Mouse (Mus musculus): ENCODE measurements around the gene Gm11060.

Gm11060 gene

DNA sequence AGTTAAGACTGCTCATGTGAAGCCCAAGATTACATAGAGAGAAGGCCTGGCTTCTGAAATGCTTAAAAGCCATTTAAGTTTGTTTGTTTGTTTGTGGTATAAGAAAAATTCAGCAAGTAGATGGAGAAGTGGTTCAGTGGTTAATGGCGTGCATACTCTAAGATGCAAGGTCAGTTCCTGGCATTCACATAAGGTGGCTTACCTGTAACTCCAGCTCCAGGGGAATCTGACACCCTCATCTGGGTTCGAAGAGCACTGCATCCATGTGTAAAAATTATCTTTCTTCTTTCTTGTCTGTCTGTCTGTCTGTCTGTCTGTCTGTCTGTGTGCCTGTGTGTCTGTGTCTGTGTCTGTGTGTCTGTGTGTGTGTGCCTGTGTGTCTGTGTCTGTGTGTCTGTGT is at the start of gene Gm11060:
Gene Gm11060, plus strand, starts transcription at position 301 of the 400 bp plus-strand sequence.
- no peak for DNase-seq (ENCODE audit: low spot score)

DNA sequence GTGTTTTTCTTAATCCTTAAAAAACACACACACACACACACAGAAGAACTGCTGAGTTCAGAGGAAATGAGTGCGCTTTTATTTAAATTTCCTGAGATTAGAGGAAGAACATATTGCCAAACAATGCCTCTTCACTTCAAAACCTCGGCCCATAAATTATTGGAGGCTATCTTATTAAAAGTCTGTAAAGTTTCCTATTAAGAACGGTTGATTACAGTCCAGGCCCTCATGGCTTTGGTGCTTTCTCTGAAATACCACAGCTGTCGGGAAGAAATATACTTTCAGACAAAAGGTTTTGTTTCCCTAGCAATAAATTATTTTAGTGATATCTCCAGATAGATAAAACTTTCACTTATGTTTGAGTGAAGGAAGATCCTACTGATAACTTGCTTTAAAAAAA is 48.7 kb upstream of the Gm11060 start:
- DNase-seq (ENCODE audit: low spot score): no peak

GRCm38 (mm10) chr2:105048301-105048700 is 43.5 kb upstream of the Gm11060 start:
- no peak for DNase-seq (ENCODE audit: low spot score)

- no peak for DNase-seq (ENCODE audit: low spot score)
These were observed 36.3 kb upstream of the Gm11060 start for GRCm38 (mm10) chr2:105055529-105055928.

GRCm38 (mm10) chr2:105058577-105059116 is 33.2 kb upstream of the Gm11060 start:
- no peak for DNase-seq (ENCODE audit: low spot score)

DNA sequence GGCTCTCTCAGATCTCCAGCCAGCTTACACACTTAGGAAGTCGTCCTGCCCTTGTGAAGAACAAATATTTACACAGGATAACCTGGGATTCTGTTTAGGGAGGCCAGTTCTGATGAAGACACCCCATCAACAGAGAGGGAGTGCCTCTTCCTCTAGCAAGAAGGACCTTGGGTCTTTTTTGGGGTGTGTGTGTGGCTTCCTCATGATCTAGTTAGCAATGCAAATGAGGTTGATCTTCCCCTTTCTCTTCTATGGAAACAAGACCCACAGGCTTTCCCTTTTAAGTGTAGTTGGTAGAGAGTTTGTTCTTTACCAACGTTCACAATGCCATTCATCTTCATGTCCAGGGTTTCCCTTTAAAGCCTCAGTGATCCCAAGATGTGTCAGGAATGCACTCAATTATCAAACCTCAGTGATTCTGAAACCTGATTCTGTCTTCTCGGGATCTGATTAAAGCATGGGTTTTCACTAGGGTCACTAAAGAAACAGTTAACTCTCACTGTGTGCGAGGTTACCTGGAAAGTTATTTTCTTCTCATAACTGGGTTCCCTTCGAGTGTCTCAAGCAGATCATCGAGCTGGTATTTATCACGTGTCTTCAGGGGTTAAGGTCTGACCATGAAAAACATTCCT is 29.0 kb upstream of the Gm11060 start:
- no peak for DNase-seq (ENCODE audit: low spot score)

GRCm38 (mm10) chr2:105072496-105072895 is 19.3 kb upstream of the Gm11060 start:
- no peak for DNase-seq (ENCODE audit: low spot score)

DNA sequence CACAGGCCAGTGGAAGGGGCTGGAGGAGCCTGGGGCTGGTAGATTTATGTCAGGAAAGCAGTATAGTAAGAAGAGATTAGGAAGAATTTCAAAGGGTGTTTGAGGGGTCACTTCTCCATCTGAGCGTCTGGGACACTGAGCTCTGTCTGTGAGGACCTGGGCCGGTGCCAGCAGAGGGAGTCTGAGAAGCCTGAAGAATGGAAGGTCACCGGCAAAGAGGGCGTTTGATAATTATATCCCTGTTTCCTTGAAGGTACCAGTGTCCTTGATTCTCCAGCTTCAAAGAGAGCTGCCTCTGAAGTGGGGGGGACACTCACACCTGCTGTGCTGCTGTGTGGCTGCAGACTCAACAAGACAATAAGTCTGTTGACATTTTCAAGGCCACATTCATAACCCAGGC is 17.6 kb upstream of the Gm11060 start:
- no peak for DNase-seq (ENCODE audit: low spot score)

- no peak for DNase-seq (ENCODE audit: low spot score)
These were observed 16.0 kb upstream of the Gm11060 start for GRCm38 (mm10) chr2:105075809-105076208.

DNA sequence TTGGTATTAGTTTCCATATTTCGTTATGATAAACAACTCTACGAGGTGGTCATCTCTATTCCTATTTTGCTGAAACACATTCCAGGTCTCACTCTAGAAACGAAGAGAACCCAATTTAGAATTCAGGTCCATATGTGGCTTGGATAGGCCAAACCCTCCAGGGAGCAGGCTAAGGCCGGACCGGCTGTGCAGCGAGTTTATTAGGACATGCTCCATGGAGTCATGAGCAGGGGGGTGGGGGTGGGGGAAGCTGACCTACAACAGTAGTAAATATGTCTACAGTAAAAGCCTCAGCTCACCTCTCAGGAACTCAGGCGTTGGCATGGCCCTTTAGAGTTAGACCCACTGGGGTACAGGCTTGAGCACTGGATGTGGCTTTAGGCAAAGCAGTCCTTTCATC is 14.7 kb upstream of the Gm11060 start:
- DNase-seq (ENCODE audit: low spot score): no peak

- no peak for DNase-seq (ENCODE audit: low spot score)
These were observed 9.5 kb upstream of the Gm11060 start for GRCm38 (mm10) chr2:105082256-105082790.

- no peak for DNase-seq (ENCODE audit: low spot score)
These were observed 7.8 kb upstream of the Gm11060 start for GRCm38 (mm10) chr2:105084035-105084434.

GRCm38 (mm10) chr2:105086081-105086480 is 5.7 kb upstream of the Gm11060 start:
- no peak for DNase-seq (ENCODE audit: low spot score)

- DNase-seq (ENCODE audit: low spot score): no peak
These were observed 3.8 kb upstream of the Gm11060 start for GRCm38 (mm10) chr2:105088005-105088404.

- DNase-seq (ENCODE audit: low spot score): no peak
These were observed 2.7 kb upstream of the Gm11060 start for GRCm38 (mm10) chr2:105089083-105089482.

DNA sequence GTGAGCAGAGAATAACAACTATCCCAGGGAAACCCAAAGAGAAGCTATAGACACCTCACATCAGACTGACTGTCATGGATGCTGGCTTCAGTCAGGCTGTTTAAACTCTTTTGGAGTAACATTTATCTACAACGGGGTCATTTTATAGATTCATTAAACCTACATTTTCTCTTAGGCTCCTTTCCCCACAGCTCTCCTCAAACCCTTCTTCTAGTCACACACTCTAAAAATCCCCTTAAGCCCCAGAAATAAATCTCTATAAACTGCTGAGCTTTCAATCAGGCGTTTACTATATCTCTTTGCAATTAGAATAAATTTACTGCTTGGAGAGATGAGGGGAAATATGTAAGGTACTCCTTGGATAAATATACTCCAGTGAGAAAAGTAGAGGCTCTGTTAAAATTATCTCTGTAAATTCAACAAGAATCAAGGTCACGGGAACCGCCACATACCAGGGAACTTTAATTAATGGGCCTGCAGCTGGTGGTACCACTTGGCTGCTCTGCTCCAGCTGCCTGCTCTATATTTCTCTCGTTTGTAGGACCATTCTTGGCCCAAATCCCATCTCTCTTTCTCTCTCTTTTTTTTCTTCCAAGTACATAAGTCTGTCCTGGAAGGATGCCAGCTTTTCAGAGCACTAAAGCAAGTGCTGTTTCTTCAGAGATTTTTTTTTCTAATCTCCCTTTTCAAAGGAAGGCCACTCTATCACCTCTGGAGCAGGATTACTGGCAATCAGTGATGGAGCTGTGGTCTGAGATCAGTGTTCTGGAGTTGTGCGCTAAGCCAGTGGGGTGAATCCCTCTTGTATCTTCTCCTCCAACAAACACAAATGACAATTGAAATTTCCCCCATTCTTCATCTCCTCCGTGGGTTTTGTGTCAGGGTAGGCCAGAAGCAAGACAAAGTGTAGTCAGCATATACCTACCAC is 2.0 kb upstream of the Gm11060 start:
- no peak for DNase-seq (ENCODE audit: low spot score)

DNA sequence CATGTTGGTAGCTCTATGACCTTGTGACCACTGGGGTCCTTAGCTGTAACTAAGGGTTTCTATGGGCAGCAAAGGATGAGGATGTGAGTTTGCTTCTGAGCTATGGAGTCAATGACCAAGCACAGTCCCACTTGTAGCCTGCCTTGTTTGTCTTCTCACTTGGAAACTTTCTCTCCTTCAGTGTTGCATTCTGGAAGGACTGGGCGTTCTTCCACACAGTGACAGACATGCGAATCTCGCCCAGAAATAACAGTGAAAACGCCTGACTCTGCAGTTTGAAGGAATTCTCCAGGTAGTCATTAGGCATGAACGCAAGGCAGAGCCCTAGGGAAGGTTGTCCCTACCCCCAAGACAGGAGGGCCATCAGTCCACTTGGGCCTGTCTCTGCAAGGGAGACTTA is 827 bp upstream of the Gm11060 start:
- DNase-seq (ENCODE audit: low spot score): no peak

DNA sequence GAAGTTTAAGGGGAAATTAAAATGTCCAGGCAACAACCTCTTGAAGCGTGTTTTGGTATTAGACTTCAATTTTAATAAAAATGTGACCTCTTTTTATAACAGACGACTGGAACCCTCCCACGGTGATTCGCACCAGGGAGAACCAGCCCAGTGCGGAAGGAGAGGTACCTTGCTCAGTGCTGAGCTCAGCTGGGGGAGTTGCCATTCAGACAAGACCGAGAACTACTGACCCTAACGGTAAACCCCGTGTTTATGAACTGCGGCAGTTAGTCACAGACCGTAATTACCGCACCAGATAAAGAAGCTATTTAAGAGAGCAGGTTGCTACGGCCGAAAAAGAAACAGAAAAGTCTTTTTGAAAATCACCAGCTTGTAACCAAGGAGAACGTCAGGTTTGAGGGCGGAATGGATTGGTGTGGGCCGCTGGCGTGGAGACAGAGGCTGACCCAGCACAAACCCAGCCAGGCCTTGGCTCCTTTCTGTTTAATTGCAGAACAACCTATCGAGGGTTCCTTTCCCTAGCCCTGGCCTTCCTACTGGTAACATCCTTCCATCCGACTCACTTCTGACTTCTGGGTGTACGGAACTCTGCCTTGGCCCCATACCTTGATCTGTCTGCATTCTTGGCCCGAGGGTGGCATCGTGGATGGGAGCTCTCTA is 5.6 kb downstream of the Gm11060 start:
- no peak for DNase-seq (ENCODE audit: low spot score)

DNA sequence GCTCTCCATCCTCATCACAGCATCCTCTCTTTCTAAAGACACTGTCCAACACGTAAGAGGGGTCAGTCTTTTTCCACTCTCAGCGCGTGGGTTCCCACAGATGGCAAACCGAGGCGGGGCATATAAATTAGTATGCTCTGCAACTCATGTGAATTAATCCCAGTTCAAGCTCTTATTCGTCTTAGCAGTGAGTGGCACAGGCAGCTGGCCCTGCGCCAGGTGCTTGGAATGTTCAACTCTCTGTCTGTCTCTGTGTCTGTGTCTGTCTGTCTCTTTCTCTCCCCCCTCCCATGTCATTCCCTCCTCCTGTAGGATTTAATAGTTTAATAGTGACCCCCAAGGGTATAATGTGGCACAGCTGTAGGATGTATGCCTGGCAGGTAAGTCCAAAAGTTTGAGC is 7.6 kb downstream of the Gm11060 start:
- no peak for DNase-seq (ENCODE audit: low spot score)

DNA sequence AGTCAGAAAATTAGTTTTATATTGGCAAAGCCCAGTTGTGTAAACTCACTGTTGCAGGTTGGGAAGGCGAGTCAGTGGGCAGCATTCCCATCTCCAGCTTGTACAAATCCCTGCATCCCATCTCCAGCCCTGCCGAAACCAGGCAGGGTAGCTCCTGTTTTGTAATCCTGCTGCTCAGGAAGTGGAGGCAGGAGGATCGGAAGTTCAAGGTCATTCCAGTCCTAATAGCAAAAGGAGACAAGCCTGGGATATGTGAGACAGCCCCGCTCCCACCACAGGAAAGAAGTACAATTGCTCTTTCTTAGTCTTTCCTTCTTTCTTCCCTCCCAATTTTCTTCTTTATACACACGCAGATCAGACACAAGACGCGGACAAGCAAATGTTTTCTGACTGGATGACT is 8.7 kb downstream of the Gm11060 start:
- DNase-seq (ENCODE audit: low spot score): no peak

DNA sequence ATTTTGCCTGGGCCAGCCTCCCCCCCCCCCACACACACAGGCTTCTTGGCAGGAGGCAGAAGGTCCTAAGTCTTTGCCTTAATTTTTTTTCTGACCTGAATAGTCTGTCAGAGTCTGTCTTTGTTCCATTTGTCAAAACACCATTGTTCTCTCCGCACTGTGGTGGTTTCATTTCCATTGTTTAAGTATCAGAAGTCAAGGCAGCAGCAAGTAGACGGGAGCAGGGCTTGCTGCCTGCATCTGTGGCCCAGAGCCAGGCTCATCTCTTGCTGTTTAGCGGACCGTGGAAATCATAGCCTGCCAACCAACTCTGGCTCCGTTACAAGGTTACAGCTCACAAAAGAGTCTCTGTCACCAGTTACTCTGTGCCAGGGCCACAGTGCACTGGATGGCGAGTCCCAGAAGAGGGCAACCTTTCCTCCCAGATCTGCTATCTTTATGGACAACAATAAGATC is 16.9 kb downstream of the Gm11060 start:
- no peak for DNase-seq (ENCODE audit: low spot score)

DNA sequence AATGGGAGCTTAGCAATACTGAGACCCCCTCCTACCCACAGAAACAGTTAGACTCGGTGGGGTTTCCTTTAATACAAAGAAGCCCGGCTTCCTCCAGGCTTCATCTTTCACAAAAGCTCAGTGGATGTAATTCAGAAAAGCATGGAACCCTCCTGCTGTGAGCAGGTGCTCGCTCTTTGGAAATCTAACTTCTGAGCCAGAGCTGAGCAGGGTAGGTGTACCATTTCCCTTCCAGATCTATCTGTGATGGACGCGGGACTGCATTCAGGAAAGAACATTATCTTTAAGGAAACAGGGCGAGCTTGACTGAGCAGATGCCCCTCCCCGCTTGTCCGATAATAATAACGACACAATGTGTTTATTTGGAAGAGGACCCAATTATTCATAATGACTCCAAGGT is 22.3 kb downstream of the Gm11060 start:
- DNase-seq (ENCODE audit: low spot score): no peak

All from urinary bladder, postnatal 25 days (tissue).